Mouse (Mus musculus): ENCODE results near the gene Mpp3. TPM values are rescaled to one million over a fixed set of nuclear protein-coding genes. Genes with fewer than 3 reads are reported as not detected.

Mpp3 gene
- total and polyA plus RNA-seq, 2 experiments from 2014 or later, result 2.2 to 8.0 TPM

- WGBS, result 89% methylated on average over 12 of the region's 12 CpGs
- TF ChIP-seq EP300 (IDR thresholded peaks at IDR 0.05; ENCODE audit: low read depth) (no peak), CTCF (IDR thresholded peaks at IDR 0.05; ENCODE audit: low read depth) (no peak)
- no peaks in the 10 kb centered on the region for H3K9me3 ChIP-seq (replicated peaks; ENCODE audit: control insufficient read depth, low read length)
Observed at GRCm38 (mm10) chr11:102033055-102033591, 4.9 kb upstream of the Mpp3 start.

GRCm38 (mm10) chr11:102031149-102031548 lies 2.9 kb upstream of the Mpp3 start:
- WGBS, result 72% methylated on average over 7 of the region's 7 CpGs
- no peak for TF ChIP-seq EP300 (IDR thresholded peaks at IDR 0.05; ENCODE audit: low read depth)
- TF ChIP-seq CTCF (IDR thresholded peaks at IDR 0.05; ENCODE audit: low read depth), result no peak
- H3K9ac ChIP-seq (replicated peaks; ENCODE audit: low read depth, low read length), result no peak overlapping the region
- H3K4me1 ChIP-seq (ENCODE audit: control insufficient read depth, insufficient read depth), result 0 out of 2 replicates have a peak, but pooled peaks cover 3% of the 10 kb centered on the region
- no peak for DNase-seq (ENCODE audit: low spot score)
- H3K27me3 ChIP-seq (ENCODE audit: control insufficient read depth, insufficient read depth, low read length), result peaks cover 4% of the 10 kb centered on the region; the same call in 1 of the 2 replicates
- H3K4me2 ChIP-seq (ENCODE audit: low read depth, low read length), result no peak overlapping the region
- H3K36me3 ChIP-seq (replicated peaks; ENCODE audit: control insufficient read depth, insufficient read depth, low read length), result no peaks in the 10 kb centered on the region
- ATAC-seq (ENCODE audit: insufficient read depth, low read depth), result no peak
- no peak overlapping the region for H3K27ac ChIP-seq (ENCODE audit: low read depth)
- H3K4me3 ChIP-seq (ENCODE audit: low read depth, low read length), result no peak overlapping the region
- no peaks in the 10 kb centered on the region for H3K9me3 ChIP-seq (replicated peaks; ENCODE audit: control insufficient read depth, low read length)

More at GRCm38 (mm10) chr11:102033055-102033591, 4.9 kb upstream of the Mpp3 start:
- ATAC-seq (ENCODE audit: insufficient read depth, low read depth), result no peak
- DNase-seq (ENCODE audit: low spot score), result no peak
- Histone ChIP-seq H3K9ac (replicated peaks; ENCODE audit: low read depth, low read length) (no peak overlapping the region), H3K27ac (ENCODE audit: low read depth) (no peak overlapping the region), H3K4me1 (ENCODE audit: control insufficient read depth, insufficient read depth) (0 out of 2 replicates have a peak, but pooled peaks cover 3% of the 10 kb centered on the region), H3K4me2 (ENCODE audit: low read depth, low read length) (no peak overlapping the region), H3K36me3 (replicated peaks; ENCODE audit: control insufficient read depth, insufficient read depth, low read length) (no peaks in the 10 kb centered on the region), H3K4me3 (ENCODE audit: low read depth, low read length) (no peak overlapping the region), H3K27me3 (ENCODE audit: control insufficient read depth, insufficient read depth, low read length) (no peaks in the 10 kb centered on the region)

- no peak overlapping the region for H3K4me2 ChIP-seq (ENCODE audit: low read depth, low read length)
- 0 out of 2 replicates have a peak, but pooled peaks cover 3% of the 10 kb centered on the region for H3K4me1 ChIP-seq (ENCODE audit: control insufficient read depth, insufficient read depth)
- no peak overlapping the region for H3K27ac ChIP-seq (ENCODE audit: low read depth)
- 45% methylated on average over 7 of the region's 7 CpGs for WGBS
- no peak for TF ChIP-seq CTCF (IDR thresholded peaks at IDR 0.05; ENCODE audit: low read depth)
- TF ChIP-seq EP300 (IDR thresholded peaks at IDR 0.05; ENCODE audit: low read depth), result no peak
- DNase-seq (ENCODE audit: low spot score) (no peak), ATAC-seq (ENCODE audit: insufficient read depth, low read depth) (no peak)
- H3K9ac ChIP-seq (replicated peaks; ENCODE audit: low read depth, low read length), result no peak overlapping the region
- H3K9me3 ChIP-seq (replicated peaks; ENCODE audit: control insufficient read depth, low read length), result no peaks in the 10 kb centered on the region
- H3K4me3 ChIP-seq (ENCODE audit: low read depth, low read length), result no peak overlapping the region
- H3K27me3 ChIP-seq (ENCODE audit: control insufficient read depth, insufficient read depth, low read length), result peaks cover 9% of the 10 kb centered on the region; the same call in 1 of the 2 replicates
- H3K36me3 ChIP-seq (replicated peaks; ENCODE audit: control insufficient read depth, insufficient read depth, low read length), result no peaks in the 10 kb centered on the region
Observed at GRCm38 (mm10) chr11:102029966-102030365, 1.7 kb upstream of the Mpp3 start.

GRCm38 (mm10) chr11:102029304-102029703 lies 1.0 kb upstream of the Mpp3 start:
- 77% methylated on average over 4 of the region's 4 CpGs for WGBS
- peaks cover 9% of the 10 kb centered on the region; the same call in 1 of the 2 replicates for H3K27me3 ChIP-seq (ENCODE audit: control insufficient read depth, insufficient read depth, low read length)
- TF ChIP-seq CTCF (IDR thresholded peaks at IDR 0.05; ENCODE audit: low read depth) (no peak), EP300 (IDR thresholded peaks at IDR 0.05; ENCODE audit: low read depth) (no peak)
- H3K27ac ChIP-seq (ENCODE audit: low read depth), result no peak overlapping the region
- H3K4me1 ChIP-seq (ENCODE audit: control insufficient read depth, insufficient read depth), result 0 out of 2 replicates have a peak, but pooled peaks cover 3% of the 10 kb centered on the region
- no peak for DNase-seq (ENCODE audit: low spot score)
- H3K9ac ChIP-seq (replicated peaks; ENCODE audit: low read depth, low read length), result no peak overlapping the region
- H3K4me2 ChIP-seq (ENCODE audit: low read depth, low read length), result no peak overlapping the region
- ATAC-seq (ENCODE audit: insufficient read depth, low read depth), result no peak
- no peaks in the 10 kb centered on the region for H3K36me3 ChIP-seq (replicated peaks; ENCODE audit: control insufficient read depth, insufficient read depth, low read length)
- H3K9me3 ChIP-seq (replicated peaks; ENCODE audit: control insufficient read depth, low read length), result no peaks in the 10 kb centered on the region
- no peak overlapping the region for H3K4me3 ChIP-seq (ENCODE audit: low read depth, low read length)

- H3K36me3 ChIP-seq (replicated peaks; ENCODE audit: control insufficient read depth, insufficient read depth, low read length), result no peaks in the 10 kb centered on the region
- H3K27me3 ChIP-seq (ENCODE audit: control insufficient read depth, insufficient read depth, low read length), result peaks cover 9% of the 10 kb centered on the region; the same call in 1 of the 2 replicates
- no peaks in the 10 kb centered on the region for H3K9me3 ChIP-seq (replicated peaks; ENCODE audit: control insufficient read depth, low read length)
- H3K4me3 ChIP-seq (ENCODE audit: low read depth, low read length), result peak overlapping the region; percentile 70
- H3K27ac ChIP-seq (ENCODE audit: low read depth), result 0 out of 2 replicates have a peak overlapping the region, but pooled peaks have one; percentile 49
- DNase-seq (ENCODE audit: low spot score) (no peak), ATAC-seq (ENCODE audit: insufficient read depth, low read depth) (no peak)
- WGBS, result 6% methylated on average over 12 of the region's 12 CpGs
- peak overlapping the region; percentile 94 for H3K4me2 ChIP-seq (ENCODE audit: low read depth, low read length)
- H3K9ac ChIP-seq (replicated peaks; ENCODE audit: low read depth, low read length), result no peak overlapping the region
- 0 out of 2 replicates have a peak, but pooled peaks have one; percentile 13 for TF ChIP-seq CTCF (IDR thresholded peaks at IDR 0.05; ENCODE audit: low read depth)
- TF ChIP-seq EP300 (IDR thresholded peaks at IDR 0.05; ENCODE audit: low read depth), result no peak
- H3K4me1 ChIP-seq (ENCODE audit: control insufficient read depth, insufficient read depth), result 0 out of 2 replicates have a peak, but pooled peaks cover 3% of the 10 kb centered on the region
Observed at GRCm38 (mm10) chr11:102027361-102028017, 772 bp downstream of the Mpp3 start.
